Mouse (Mus musculus) gastrocnemius, adult 18-20 months (tissue): ENCODE results near the gene Bcam. TPM values are rescaled to one million over a fixed set of nuclear protein-coding genes. Genes with fewer than 3 reads are reported as not detected.

Experiments used
- DNase-seq: peaks from one replicate; pipeline ENCODE4 v3.0.0; 2021; ENCODE audit warnings: low spot score
- total RNA-seq, 2 experiments: library from RNA; stranded (reverse); gene quantifications; 2 replicates each; pipeline ENCODE4 v1.2.3; 2021

Gene Bcam
- total RNA-seq, 2 experiments from 2014 or later, result 17.4 to 28.5 TPM

DNA sequence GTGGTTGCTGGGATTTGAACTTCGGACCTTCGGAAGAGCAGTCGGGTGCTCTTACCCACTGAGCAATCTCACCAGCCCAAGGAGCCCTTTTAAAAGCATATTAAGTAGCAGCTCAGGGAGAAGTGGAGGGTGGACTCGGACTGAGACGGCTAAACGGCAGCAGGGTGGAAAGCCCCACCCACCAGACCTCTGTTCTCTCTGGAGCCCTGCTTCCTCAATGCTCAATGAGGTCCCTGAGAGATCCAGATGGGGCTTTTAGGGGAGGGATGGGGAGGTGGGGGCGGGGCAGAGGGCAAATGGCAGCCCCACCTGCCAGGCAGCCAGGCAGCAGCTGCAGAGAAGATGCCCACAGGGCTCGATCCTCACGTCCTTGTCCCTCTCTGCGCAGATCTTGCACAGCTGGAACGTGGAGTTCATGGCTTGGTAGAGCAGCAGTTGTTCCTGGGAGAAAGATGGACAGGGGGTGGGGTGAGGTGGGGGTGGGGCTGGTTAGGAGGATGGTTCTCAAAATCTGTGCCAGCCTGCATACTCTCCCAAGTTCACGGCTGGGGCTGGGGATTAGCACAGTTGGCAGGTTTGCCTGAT lies 15.2 kb upstream of the Bcam start:
- no peak for DNase-seq

DNA sequence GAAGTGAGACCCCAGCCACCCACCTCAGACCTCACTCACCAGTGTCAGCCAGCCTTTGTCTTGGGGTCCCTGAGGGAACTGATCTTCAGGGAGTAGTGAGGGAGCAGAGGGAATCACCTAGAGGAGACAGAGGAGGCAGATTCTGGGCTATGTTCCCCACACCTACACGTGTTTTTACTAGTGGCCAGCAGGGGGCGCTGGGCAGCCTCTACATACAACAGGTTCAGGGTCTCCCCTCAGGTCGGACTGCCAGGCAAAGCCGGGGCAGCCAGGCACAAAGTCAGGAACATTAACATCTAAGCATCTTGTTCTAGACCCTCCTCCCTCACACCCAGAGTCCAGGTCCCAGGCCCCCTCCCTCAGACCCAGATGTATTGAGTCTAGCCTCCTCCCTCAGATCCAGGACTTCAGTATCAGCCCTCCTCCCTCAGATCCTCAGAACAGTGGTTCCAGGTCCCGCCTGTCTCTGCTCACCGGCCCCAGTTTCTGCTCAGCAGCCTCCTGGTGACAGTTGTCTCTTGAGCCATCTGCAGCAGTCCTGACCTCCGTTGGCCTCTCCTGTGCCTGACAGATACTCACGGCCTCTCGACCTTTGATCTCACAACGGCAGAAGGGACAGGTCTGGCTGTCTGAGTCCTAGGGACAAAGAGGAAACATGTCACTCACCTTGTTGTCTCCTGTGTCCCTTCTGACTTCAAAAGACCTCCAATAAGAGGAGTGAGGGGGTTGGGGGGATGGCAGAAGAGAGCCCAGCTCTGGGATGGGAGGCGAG lies 14.1 kb upstream of the Bcam start:
- no peak for DNase-seq

DNA sequence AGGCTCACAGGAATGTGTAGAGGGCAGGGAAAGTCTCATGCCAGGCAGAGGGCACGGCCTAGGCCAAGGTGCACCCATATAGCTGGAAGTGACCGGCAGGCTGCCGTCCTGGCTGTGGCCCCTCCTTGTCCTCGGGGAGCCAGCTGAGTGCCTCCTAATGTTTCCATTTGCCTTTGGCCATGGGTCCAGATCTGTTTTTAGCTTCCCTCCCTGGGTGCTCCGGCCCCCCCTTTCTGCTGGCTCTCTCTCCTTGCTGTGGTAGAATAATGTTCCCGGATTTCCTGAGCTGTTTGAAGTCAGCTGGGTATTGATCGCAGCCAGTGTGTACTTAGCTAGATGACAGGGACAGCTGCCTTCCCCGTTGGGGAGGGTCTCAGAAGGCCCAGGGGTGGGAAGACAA lies 12.8 kb upstream of the Bcam start:
- DNase-seq, result peak; percentile 86

DNA sequence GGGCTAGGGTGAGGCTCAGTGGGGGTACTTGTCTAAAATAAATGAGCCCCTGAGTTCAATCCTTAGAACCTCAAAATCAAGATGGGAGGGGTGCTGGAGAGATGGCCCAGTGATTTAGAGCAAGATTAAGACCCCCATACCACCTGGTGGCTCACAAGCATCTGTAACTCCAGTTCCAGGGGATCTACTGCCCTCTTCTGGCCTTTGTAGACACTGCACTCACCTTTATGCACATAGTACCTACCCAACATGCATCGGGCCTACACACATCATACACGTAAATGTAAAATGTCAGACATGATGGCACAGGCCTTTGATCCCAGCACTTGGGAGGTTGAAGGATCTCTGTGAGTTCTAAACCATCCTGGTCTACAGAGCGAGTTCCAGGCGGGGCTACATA lies 11.8 kb upstream of the Bcam start:
- peak; percentile 33 for DNase-seq

DNA sequence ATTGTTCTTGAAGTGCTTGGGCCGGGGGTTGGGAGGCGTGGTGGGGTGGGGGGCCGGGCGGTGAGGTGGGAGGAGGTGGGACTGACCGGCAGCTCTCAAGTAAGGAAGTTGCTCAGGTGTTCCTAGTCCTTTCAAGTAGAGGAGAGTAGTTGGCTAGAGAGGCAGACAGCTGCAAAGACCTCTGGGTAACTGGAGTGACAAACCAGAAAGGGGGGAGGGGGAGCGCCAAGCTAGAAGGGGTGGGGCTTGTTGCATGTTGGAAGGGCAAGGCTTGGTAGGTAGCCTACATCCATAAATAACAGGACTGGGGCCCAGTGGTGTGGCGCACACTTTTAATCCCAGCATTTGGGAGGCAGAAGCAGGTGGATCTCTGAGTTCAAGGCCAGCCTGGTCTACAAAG lies 10.9 kb upstream of the Bcam start:
- DNase-seq, result no peak

DNA sequence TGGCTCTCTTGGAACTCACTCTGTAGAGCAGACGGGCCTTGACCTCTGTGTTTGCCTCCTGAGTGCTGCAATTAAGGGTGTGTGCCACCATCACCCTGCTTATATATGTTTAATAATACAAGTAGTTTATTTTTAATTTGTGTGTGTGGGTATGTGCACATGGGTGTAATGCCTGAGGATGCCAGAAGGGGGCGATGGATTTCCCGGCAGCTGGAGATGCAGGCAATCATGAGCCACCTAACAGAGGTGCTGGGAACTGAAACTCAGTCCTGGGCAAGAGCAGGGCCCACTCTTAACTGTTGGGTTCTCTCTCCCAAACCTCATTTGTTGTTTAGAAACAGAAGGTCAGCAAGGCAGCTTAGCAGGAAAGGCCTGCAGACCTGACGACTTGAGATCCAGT lies 9.1 kb upstream of the Bcam start:
- no peak for DNase-seq

DNA sequence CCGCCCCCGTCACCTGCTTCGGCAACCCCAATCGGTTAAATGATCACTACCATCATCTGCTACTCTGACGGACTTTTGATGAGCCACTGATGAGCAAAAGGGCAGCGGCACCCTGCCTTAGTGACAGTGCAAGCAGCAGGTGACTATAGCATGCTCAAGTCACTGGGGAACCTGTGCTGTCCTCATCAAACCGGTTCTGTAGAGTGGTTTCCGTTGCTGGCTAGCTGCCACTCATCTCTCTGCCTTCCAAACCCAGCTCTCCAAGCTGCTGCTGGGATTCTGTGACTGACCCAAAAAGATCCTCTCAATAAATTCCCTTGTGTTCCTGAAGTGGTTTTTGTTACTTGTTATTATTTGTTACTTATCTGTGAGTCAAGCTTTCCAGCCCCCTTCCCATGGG lies 7.8 kb upstream of the Bcam start:
- no peak for DNase-seq

DNA sequence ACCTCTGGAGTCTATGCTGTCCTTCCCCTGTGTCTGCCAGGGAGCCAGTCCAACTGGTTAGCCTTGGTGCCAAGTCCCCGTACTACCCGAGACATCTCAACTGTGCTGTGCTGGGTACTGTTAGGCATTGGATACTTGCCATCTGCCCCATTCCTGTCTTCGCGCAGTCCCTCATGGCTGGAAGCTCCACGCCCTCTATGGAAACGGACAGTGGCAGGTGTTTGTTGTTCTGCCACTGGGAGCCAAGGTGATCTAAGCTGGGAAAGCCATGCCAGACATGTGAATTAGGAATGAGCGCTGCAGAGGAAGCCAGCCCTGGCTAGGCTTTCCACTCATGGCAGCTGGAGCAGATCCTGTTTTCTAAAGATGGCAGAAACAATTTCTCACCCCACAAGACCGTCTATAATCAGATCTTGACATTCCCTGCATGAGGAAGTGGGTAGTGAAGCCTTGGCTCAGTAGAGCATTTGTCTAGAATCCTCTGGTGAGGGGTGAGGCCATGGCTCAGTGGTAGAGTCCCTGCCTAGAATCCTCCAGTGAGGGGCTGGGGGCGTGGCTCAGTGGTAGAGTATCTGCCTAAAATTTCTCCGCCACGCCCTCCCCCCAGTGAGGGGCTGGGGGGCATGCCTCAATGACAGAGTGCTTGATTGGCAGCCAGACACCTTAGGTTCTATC lies 6.4 kb upstream of the Bcam start:
- DNase-seq, result peak; percentile 90

DNA sequence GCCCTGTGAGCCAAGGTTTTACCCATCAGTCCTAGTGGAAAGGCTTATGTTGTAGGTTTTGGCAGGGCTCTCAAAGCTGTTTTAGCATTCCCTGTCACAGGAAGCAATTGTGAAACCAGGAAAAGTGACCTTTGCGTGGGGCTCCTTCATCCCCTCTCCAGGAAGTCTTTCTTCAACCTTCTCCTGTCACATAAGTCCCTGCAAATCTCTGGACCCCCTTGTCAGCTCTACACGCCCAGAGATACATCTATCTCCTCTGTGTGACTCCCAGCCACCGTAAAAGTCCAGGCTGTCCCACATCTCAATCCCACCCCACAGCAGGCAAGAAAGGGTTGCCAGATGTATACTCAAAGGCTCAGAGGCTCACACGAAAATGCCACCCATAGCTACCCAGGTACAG lies 866 bp upstream of the Bcam start:
- no peak for DNase-seq

DNA sequence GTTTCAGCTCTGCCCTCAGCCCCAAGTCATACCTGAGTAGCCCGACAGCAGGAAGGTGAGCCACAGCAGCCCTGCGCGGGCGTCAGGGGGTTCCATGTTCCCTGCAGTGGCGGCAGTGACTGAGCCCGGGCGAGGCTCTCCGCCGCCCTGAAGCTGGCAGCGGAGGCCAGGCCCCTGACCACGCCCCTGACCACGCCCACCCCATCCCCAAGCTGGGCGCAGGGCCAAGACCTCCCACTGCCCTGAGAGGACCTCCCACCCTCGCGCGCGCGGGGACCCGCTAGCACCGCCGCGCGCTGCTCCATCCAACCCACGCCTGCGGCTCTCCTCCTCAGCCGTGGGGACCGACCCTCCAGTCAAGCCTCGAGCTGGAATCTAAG lies 451 bp downstream of the Bcam start:
- peak; percentile 63 for DNase-seq

DNA sequence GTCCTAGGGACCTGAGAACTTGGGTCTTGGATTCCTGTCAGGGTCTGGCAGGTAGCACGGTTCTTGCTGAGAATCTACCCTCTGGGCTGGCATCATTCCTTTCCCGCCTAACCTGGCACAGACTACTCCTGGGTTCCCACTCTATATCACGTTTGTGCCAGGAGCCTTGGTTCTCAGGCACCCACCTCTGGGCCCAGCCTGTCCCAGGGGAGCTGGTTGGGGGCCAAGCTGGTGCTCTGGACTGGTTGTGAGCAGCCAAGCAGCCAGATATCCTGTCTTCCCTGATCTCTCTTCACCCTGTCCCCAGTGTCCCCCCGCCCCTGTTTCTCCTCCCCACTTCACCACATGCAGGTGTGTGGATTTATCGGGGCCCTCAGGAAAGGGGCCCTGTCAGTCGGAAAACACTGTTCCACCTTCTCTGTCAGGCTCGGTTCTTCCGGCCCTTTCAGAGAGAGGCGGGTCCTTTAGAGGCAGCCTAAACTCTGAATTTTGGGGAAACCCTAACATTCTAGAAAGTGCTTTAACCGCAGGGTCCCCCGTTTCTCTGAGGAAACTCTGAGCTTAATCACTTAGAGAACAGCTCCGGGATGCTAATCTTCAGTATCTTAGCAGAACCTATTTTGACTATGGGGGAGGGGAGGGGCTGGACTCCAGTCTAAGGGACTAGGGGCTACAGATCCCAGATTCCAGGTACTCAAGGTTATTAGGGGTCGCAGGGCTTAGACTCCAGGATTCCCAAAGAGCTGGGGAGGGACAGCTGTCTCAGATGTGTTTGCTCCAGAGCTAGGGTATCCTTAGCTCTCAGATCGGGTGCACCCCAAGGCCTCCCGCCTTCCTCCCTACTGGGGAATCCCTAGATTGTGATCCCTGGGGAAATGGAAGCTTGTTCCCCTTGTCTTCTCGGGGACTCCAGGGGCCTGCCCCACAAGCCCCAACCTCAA lies 1.1 kb downstream of the Bcam start:
- DNase-seq, result no peak

DNA sequence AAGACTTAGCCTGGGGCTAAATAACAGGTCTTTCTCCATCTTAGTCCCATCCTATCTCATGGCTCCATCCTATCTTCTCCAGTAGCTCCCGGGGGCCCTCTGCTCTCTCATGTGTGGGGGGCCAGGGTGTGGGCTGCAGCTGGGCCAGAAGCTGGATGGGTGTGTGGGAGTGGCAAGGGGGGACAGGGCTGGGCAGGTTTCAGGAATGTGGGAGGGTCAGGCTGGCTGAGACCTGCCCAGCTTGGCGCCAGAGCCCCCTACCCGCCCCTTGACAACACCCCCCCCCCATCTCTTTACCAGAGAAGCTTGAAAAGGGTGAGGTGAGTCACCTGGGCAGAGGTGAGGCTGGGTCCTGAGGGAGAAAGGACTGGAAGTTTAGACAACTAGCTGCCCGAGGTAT lies 1.8 kb downstream of the Bcam start:
- DNase-seq, result no peak

DNA sequence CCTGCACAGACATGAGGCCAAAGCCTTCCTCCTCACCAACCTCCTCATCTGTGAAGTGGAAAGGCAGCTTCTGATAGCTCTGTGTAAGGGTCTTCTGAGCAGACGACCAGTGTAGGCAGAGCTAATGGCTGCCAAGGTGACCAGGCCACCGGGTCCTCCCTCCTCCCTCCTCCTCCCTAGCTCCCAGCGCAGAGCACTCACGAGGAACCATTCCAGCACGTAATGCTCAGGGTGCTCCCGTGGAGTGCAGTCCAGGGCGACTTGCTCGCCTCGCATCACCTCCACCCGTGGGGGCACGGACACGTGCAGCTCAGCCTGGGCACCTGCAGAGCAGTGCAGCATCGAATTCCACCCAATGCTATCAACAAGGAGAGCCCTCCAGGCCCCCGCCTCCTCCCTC lies 2.6 kb downstream of the Bcam start:
- DNase-seq, result no peak

DNA sequence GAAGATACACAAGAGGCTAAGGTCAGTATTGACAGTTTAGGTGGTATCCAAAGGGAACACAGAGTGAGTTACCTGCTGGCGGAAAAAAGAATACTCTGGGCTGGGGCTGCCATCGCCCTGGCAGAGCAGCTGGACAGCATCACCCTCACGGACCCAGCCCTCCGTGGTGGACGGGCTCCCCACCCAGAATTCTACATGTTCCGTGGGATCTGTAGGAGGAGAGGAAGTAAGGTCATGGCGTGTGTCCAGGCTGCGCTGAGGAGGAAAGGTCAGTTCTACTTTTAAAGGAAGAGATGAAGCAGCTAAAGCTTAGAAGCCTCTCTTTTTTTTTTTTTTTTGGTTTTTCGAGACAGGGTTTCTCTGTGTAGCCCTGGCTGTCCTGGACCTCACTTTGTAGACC lies 6.2 kb downstream of the Bcam start:
- DNase-seq, result no peak

DNA sequence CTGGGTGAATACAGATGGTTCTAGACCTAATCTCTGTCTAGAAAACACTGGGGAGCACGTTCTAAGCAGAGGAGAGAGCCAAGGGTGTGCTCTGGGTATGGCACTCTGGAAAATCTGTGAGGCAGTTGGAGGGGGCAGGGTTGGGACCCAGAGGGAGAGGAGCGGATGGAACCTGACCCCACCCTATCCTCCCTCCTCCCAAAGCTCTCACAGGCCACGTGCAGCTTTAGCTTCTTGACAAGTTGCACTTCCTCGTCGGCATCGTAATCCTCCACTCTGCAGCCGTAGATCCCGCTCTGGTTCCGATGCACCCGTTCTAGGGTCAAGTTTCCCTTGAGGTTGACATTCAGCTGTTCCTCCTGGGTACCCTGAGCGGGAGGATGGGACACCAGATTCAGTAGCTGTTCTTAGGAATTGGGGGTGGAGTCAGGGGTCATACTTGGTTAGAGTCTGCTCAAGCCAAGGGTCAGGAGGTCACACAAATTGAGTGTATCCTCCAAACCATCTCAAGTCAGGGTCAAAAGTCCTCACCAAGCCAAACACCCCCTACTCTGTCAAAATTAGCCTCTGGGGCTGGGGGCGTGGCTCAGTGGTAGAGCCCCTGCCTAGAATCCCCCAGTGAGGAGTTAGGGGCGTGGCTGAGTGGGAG lies 6.9 kb downstream of the Bcam start:
- no peak for DNase-seq

DNA sequence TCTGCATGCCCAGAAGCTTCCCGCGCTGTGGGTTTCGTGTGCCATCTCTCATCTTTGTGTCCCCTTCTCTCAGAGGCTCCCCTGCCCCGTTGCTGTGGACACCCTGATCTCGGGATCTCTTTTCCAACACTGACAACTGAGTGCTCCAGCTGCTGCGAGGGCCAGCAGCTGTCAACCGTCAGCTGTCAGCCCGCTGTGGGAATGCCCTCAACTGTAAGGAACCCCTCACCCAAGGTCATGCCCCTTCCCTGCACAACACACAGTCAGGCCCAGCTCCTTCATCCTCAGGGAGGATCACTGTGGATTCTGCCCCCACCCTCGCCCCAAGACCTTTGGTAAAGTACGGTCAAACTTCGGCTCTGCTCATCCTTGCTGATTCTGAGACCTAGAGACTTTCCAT lies 8.5 kb downstream of the Bcam start:
- no peak for DNase-seq

DNA sequence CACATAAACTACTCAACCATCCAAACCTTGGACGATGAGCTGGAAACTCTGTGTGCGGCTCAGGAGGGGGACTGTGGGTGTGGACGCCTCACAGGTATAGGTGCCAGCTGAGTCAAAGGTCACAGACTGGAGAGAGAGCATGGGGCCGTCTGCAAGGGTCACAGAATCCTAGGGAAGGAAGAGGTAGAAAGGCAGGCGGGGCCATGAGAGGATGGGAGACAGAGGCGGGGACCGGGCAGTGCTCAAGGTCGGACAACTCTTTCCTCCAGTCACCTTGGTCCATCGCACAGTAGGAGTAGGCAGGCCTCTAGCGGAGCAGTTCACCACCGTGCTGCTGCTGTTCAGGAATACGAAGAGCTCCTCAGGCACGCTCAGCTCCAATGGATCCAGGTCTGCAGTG lies 10.8 kb downstream of the Bcam start:
- DNase-seq, result no peak

DNA sequence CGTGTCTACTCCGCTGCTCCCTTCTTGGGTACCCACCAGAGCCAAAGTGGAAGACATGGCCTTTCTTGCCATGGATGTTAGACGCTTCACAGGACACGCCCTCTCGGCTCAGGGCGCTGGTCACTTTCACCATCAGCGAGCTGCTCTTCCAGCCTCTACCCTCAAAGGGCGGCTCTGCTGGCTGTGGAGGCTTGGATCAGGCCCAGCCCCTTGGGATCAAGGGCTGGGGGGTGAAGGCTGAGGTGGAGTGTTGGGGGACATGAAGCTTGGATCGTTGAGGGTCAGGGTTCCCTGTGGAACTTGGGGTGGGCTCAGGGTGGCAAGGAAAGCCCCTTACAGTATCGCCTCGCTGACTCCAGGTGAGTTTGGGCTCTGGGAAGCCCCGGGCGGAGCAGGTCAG lies 12.2 kb downstream of the Bcam start:
- DNase-seq, result no peak

DNA sequence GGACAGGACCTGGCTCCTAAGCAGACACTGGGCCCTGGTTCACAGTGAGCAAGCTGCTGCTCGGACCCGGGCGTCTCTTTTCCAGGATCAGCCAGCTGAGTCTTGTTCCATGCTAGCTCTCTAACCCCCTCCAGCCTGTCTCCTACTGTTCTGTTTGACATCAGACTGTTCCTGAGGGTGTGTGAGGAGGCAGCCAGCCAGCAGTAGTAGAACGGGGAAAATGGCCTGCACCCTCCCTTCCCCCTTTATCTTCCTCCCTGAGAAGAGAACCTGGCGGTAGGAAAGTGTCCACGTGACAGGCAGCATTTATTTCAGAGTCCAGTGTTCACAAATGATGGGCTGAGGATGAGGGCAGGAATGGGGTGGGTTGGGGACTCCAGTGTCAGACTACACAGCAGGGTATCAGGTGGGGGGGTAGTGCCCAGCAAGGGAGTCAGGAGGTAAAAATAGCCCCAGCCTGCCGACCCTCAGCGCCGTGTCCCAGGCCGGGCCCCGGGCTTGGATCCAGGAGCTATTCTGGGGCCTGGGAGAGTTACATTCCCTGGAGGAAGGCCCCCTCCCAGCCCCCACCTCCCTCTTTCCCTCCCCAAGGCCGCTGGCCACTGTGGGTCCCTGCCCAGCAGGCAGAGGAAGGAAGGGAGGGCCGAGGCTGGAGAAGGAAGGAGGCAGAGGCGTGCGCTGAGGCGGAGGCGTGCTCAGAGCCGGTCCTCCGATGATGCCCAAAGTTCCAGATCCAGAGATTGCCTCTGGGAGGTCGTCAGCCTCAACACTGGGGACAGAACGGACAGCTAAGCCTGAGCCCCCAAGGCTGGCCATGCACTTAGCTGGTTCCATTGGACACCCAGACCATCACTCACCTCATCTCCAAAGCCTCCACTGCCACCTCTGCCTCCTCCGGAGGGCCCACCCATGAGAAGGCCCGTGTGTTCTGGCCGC lies 14.7 kb downstream of the Bcam start:
- DNase-seq, result peak; percentile 87

DNA sequence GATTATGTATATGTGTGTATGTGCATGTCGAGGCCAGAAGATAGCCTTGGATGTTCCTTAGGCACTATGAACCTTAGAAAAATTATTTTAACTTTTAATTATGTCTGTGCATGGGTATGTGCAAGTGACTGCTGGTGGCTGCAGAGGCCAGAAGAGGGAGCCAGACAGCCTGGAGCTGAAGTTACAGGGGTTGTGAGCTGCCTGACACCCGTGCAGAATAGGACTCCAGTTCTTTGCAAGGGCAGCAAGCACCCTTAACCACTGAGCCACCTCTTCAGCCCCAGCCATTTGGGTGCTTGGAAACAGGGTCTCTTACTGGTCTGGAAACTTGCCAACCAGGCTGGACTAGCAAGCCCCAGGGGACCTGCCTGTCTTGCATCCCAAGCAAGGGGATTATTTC lies 15.8 kb downstream of the Bcam start:
- no peak for DNase-seq
